Mouse (Mus musculus) right cerebral cortex, postnatal 10 days (tissue): ENCODE data around the gene Med12l.

ENCODE experiments used
- DNase-seq, 2 experiments: peaks; one replicate each; pipeline ENCODE4 v3.0.0; 2021; ENCODE audit warnings: low spot score in 2 of 2

Med12l gene

DNA sequence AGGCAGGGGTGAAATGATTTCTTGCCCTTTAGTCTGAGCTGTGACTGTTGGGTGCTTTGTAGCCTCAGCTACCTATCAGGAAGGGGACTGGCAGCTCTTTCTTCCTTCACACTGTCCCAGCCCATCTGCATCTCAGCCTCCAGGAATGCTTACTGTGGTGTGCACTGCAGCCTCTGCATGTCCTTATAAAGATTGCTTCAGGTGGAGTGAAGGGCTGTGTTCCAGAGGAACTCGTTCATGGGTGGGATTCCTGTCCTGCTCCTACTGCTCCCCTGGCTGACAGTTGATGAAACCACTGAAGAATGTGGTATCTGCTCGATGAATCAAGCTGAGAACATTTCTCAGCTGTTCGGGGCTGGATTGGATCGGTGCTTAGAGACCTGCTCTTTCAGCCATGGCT, 181.7 kb downstream of the Med12l start:
- no peak for DNase-seq

DNA sequence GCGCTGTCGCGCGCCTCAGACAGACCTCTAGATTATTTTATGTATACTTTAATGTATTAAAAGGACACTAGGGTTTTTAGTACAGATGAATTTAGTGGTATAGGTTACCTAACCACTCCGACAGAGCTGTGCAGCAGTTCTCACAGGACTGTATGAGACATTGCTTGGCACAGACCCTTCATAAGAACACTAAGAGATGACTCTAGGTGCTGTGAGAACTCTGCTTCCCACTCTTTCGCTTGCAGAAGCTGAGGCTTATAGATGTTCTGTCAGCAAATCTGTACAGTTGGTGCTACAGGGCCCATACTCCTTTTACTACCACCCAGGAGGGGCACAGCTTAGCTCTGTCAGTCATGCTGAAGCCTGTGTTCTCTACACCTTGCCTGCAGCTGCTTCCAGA, 186.0 kb downstream of the Med12l start:
- no peak for DNase-seq

DNA sequence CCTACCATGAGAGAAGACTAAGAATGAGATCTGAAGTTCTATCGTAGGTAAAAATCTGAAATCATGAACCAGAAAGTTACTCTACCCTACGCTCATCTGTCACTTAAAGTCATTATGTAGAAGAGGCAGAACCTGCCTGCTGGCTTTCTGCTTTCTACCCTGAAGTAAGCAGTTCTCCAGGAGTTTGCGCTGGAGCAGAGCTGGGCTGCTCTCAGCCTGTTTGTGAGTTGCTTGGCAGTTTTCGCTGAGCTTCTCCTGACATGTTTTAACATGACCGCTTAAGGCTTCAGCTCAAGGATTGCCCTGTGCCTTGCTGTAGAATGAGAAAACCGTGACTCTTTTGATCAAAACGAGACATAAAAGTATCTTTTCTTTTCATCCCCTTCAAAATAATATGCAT, 188.5 kb downstream of the Med12l start:
- DNase-seq = no peak

DNA sequence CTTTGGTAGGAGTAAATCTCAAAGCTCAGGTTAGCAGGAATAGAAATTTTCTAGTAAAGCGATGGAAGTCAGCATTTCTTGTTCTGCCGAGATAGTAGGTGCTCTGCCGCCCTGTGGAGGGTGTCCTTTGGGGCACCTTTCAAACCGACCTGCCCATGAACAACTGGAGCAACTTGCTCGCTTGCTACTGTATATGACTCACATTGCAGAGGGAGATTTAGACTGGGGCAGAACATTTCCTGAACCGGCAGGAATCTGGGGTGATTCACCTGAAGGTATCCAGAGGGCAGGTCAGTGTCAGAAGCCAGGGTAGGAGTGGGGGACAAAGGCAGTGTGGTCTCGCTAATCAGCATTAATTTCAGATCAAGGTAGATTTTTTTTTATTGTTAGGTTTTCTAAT, 189.3 kb downstream of the Med12l start, which contains the start of gene Gpr87:
TSS of gene Gpr87 (minus strand) at position 167 of the 400 bp plus-strand sequence.
- no peak for DNase-seq

DNA sequence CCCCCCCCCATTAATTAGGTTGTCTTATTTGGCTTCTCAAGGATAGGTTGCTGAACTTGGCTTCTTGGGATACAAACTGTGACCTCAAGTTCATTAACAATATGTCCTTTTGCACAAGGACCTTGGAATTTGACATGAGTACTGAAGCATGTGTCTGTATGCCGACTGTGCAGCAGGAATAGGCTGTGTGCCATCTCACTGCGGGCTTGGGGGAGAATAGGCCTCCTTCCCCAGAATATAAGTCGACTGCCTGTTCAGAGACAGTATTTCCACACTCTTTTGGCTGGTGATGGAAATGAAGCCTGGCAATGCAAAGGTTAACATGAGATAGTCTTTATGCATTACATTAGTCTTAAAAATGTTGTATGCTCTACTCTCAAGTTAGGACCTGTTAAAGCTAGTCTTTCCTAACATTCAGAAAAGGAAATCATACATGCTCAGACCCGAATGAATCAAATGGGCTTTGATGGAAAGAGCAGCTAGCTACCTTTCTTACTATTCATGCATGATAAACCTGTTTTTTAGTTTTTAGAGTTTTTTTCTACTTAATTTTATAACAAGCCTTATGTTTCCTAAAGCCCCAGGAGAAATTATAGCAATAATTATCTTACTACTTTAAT, 191.8 kb downstream of the Med12l start:
- DNase-seq = no peak

DNA sequence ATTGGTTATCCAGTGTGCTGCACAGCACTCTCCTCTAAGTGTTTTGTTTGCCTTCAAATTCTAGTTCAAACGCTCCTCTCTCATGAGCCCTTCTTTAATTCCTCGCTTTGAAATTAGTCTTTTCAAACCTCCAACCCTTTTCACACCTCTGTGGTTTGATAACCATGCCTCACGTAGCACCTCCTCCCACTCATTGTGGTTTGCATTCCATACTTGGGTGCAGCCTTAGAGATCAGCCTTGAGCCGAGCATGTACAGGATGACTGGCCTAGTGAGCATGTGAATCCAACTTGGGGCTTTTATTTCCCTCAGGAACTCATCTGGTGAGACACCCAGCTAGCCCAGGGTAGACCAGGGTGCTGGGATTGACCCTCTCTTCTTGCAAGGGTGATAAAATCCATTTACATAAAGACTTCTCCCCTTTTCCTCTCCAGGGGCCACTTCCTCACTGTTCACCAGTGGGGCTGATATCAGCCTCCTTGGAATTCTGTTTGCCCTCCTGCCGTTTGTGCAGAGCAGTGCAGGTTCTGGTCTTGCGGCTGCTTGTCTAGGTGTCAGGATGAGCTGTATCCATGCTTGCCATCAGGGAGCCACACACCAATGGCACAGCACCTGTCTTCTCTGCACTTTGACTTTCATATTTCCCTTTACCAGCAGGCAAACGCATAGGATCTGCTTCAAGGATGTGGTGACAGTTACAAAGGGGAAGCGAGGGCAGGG, 198.3 kb downstream of the Med12l start:
- no peak for DNase-seq

DNA sequence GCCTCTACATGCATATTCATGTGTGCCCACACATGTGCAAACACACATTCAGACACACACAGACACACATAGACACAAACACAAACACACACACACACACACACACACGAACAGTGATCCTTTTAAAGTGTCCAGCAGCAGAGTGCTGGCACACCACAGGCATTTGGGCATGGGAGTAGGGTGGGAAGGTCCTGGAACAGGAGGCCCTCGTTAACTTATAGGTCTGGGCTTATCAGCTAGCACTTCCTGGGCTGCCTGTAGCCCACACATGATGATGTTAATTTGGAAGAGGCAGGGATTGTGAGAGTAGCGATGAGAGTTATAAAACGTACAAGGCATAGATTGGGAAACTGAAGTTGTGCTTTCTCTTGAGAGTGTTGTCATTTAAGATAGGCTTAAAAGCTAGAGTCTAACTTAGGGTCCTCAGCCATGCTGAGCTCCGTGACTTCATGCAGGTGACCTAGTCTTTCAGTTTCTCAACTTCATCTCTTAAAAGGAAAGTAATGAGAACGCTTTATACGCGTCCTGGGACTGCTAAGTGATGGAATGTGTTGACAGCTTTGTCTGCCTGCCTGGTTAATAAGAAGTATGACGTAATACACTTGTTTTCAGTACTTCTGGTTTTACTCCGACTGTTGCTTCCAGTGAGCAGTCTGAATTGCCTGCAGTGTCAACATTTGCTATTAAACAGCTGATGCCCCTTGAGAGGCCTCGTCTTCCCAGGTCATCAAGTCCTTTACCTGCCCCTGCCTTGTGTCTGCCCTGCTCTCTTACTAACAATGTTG, 199.3 kb downstream of the Med12l start:
- DNase-seq = no peak

DNA sequence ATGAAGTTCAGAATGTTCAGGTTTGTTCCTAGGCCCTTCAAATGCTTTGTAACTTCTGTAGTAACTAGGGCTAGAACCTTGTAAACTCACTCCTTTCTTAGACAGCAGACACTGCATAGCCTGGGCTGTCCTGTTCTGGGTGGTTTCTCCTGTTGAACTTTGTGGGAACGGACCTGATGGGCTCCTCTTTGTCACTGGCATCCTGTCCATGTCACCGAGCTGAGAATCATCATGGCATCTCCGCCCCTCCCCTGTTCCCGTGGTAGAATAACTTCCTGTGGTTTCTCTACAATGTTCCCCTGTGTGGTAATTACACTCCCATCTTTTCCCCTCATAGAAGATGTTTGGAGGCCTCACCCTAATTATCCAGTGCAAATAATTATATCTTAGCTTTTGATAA, 200.3 kb downstream of the Med12l start:
- no peak for DNase-seq

DNA sequence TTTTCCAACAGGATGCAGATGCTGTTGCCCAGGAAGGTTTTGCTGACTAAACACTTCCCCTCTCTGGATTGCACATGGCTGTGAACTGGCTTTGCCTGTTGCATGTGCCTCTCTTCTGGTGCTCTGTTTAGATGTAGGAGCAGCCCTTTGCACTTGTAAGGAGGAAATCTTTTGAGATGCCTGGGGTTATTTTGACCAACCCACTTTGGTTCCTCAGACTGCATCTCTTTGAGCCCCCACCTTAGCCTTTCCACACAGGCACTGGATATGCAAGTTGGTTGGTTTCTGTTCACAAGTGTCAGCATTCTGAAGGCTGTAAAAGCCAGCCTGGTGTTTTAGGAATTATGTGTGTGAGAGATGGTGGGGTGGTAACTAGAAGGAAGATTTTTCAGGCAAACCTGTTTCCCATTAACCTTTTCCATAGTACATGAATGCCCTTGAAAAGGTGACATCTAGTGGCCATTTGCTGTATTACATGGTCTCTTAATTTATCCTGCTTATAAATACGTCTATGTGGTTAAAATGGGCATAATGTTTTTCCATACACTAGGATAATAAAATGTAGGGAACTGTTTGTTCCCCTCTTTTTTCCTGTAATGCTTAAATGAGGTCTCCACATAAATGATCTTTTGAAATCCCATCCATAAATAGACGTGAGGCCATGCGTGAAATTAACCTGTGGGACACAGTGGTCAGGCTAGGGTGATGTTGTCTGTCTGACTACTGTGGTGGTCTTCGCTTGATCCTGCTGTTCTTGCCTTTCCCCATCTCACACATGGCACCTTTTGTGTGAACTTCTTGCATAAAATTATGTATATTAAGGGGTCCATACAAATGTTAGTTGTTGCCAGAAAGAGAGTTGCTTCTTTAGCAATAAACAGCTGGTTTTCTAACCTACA, 203.3 kb downstream of the Med12l start:
- no peak for DNase-seq

DNA sequence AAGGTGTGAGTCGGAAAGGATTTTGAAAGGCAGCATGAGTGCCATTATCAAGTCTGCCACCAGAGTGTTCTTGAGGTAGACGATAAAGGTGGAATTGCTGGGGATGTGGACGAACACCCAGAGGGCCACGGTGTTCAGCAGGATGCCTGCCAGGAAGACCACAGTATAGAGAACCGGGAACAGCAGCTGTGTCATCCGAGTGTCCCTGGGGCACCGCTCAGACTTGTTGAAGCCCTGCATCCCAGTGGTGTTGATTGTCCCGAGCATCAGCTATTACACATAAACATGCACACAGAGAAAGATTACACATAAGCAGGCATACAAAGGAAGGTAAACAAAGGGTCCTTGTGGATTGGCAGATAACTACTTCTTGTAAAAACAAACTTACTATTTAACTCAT, 204.5 kb downstream of the Med12l start:
- no peak for DNase-seq

DNA sequence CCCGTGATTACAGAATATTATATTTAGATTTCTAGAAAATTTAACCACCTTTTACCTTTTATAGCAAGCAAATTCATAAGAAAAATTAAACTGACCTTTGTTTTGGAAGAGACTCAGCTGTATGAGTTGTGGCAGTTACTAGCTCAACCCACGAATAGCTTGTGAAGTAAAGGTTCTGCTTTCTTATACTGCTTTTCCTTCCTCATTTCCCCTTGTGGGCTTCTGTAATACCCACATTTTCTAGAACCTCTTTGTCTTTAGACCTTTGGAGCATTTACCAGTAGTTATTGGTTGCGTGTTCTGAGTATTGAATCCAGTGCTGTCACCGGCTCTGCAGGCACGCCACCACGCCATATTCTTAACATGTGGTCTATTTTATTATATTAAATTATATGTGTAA, 205.1 kb downstream of the Med12l start, which contains the start of gene P2ry13:
TSS of gene P2ry13 (minus strand) at position 156 of the 400 bp plus-strand sequence.
- DNase-seq = no peak

DNA sequence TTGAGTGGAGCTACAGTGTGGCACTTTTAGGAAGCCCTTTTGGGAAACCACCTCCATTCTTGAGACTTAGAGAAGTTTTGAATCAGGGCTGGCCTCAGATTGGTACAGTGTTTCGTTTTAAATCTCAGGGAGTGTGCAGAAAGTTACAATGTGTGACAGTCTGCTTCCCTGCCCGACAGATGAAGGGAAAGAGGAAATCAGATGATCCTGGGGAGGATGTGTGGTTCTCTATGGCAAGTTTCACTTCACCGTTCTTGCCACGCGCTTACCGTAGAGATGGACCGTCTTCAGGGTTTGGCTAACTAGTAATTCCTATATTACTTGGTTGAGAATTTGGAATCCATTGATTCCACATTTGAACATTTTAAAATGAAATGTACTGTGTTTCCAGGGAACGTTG, 206.2 kb downstream of the Med12l start:
- no peak for DNase-seq

DNA sequence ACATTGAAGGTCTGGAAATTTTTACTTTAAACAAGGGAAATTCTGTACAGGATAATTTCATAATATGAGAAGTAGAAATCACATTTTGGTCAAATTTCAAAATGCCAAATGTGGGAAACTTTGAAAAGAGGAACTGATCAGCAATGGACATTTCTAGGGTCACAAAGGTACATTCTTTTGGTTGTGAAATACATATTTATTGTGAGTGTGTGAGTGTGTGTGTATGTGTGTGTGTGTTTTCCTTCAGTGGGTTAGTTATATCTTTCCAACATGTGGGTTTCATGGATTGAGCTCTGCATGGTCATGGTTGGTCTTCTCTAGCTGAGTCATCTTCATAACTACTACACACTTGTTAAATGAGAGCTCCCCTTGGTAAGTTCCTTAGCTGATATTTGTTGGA, 206.8 kb downstream of the Med12l start:
- no peak for DNase-seq

DNA sequence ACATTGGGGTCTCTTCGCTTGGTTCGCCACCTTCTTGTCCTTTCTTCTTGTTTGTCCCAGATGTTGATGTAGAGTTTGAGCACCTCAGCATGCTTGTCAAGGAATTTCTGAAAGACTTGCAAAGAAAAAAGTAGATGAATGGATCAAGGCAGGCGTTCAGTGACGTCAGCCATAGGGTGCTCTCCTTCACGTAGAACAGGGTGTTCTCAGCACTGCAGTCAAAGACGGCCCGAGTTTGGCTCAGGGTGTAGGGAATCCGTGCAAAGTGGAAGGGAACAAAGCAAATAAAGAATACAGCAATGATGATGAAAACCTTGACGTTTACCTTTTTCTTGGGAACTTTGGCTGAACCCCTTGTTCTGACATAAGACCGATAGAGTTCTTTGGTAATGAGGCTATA, 211.6 kb downstream of the Med12l start:
- no peak for DNase-seq

DNA sequence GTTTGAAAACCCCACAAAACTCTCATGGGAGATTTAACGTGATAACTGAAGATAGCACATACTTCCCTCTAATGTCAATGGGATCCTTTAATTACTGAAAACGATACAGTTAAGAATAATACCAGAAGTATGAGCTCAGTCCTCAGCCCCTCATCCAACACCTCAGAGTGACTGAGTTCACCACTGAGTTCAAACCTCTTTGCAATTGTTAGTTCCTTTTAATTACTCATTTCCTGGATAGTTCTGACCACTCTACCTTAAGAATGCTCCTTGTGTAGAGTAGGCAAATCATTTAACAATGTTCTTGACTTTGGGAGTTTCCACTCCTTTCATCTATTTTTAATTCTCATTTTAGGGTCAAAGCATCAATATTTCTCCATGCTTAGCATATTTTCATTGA, 213.7 kb downstream of the Med12l start:
- no peak for DNase-seq

DNA sequence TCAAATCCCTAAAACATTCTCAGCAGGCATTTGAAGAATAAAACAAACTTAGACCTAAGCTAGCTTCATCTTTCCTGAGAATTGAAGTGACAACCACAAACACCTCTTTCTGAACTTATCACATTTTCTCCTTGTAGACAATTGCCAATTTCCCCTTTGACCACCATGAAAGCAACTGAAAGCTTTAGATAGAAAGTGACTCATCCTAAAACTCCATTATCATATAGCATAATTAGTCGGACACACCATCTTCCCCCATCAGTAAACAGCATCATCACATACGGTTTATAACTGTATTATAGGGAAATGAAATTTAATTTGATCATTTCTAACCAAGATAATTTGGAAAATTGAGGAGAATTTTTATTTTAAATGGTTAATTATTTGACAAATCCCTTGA, 216.7 kb downstream of the Med12l start:
- no peak for DNase-seq

DNA sequence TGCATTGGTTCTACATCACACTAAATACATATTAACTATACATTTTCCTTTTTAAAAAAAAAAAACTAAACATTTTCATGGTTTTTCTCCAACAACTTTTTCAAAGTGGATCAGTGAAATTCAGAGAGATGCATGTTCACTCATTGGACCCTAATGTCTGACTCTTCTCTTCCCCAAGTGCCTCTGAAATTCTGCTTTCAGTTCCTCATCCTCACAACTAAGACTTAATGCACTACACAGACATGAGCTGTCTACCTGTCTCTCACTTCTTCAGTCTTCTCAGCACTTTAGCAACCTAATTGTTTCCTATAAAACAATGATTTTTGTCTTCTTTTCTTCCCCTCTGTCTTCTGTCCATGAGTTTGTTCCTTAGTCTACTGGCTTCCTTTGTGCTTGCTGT, 219.8 kb downstream of the Med12l start:
- no peak for DNase-seq

DNA sequence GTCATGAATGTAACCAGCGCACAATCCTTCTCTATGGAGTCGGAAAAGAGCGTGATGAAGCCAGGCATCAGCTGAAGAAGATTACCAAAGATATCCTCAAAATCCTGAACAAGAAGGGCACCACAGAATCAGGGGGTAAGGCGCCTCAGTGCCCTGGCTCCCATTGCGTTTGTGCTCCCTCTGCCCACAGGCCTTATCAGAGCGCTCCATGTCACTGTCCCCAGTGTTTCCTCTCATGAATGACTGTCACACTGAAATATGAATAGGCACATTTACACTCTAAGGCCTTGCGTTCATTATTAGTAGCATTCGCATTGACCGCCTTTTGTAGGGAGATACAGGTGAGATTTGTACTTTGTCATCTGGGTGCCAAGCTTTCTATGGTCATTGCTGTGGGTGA, 222.1 kb downstream of the Med12l start:
- DNase-seq = peak in 1 of 2 experiments; percentile 17

DNA sequence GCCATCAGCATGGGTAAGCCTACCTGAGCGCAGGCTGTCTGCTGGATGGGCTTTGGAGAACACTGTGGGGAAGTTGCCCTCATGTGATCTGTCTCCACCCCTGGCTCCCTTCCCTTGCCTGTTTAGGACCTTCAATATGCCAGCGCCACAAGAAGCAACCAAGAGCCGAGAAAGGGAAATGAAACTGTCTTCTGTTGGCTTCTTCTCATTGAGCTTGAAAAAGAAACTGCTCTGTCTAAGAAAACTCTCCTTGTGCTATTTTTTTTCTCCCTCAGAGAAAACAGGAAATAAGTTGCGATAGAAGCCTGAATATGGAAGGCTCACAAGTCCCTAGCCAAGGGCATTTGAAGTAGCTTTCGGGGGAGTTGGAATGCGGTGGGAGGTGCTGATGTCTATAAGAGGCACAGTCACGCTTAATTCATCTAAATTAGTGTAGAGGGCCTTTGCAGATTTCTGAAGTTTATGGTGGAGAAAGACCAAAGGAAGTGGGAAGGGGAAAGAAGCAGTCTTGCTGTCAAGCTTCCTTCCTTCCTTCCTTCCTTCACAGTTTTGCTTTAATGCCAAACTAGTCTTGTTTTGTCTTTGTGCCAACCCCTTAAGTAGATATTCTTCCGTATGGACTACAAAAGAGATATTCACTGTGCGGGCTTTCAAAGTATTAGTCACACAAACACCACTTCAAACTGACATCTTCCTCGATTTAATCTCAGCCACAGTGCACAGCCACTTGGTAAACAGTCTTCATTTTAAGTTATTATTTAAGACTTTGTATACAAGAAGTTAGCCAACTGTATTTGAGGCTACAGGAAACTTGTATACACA, 223.3 kb downstream of the Med12l start:
- DNase-seq = peak in 1 of 2 experiments; percentile 62

DNA sequence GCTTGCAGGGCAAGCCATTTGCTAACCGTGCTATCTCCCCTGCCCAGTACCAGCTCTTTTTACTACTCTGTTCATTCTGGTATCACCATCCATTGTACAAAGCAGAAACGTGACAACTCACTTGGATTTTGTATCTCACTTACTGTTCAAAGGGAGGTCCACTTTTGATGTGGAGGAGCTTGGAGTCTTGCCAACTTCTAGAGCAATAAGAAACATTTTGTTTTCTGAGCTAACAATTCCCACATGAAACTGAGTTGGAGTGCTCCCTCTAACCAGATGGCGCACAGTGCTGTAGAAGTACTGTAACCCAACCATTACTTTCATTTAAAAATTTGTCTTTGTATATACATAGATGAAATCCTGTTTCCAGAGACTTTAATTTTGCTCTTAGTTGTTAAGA, 225.3 kb downstream of the Med12l start:
- DNase-seq = no peak

DNA sequence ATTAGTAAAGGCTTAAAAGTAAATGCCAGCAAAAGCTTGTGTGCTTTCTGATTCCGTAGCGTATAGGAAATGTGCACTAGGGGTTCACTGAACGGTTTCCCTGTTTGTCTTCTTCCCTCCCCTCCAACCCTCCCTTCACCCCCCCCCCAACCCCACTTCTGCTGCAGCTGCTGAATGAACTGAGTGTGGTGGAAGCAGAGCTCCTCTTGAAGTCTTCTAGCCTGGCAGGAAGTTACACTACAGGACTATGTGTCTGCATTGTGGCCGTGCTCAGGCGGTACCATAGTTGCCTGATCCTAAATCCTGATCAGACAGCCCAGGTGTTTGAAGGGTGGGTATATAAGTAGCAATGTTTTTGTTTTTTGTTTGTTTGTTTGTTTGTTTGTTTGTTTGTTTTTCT, 229.3 kb downstream of the Med12l start:
- DNase-seq = no peak
